Mouse (Mus musculus): ENCODE measurements around the gene Hoxc10. TPM values are rescaled to one million over a fixed set of nuclear protein-coding genes. Genes with fewer than 3 reads are reported as not detected.
A peak's percentile ranks its signal among the peaks of the same experiment; 100 is the strongest.

Gene Hoxc10
- polyA plus RNA-seq, 1 experiment from 2014 or later: not detected

DNA sequence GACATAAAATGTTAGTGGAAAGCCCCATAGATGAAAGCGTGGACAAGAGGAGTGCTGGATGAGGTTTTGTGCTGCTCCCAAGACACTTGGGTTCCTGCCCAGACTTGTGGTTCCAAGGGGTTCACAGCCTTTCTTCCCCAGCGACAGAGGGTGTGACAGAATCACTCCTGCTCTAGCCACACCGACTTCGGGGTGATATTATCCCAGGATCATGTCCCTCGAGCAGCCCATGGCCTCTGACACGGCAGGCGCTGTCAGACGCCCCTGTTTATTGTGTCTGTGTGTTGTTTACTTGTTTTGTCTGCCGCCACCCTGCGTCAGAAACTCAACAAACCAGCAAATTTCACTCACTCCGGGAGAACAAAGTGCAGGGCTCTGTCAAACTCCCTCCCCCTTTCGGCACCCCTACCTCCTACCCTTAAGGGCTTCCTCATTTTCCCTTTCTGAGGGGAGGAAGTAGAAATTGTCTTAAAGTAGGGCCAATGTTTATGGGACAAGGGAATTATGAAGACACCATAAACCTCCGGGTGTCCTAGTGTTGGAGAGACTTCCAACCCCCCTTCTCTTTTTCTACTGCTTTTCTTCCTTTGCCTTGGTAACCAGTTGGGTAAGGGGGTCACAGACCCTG lies 36.3 kb downstream of the Hoxc10 start:
- H3K4me2 ChIP-seq (replicated peaks; ENCODE audit: low read depth): no peak overlapping the region
- no peaks in the 10 kb centered on the region for H3K36me3 ChIP-seq (ENCODE audit: control insufficient read depth, insufficient read depth, low read length)
- 15% methylated on average over 13 of the region's 13 CpGs for WGBS
- H3K27ac ChIP-seq (replicated peaks): no peak overlapping the region; the same call in 1 of the 2 replicates
- no peak overlapping the region for H3K4me3 ChIP-seq (ENCODE audit: low read depth, low read length)
- H3K27me3 ChIP-seq (ENCODE audit: control insufficient read depth, insufficient read depth, low read length): peaks cover 19% of the 10 kb centered on the region; the same call in 1 of the 2 replicates
- no peaks in the 10 kb centered on the region for H3K9me3 ChIP-seq (ENCODE audit: control insufficient read depth, low read length)
- H3K9ac ChIP-seq (ENCODE audit: low read length): no peak overlapping the region
- ATAC-seq (ENCODE audit: low FRiP score, low TSS enrichment): no peak
- no peak for DNase-seq (ENCODE audit: low spot score)
- H3K4me1 ChIP-seq (replicated peaks; ENCODE audit: control insufficient read depth, insufficient read depth): 0 out of 2 replicates have a peak, but pooled peaks cover 2% of the 10 kb centered on the region
- TF ChIP-seq EP300 (optimal IDR thresholded peaks at IDR 0.05) (no peak), CTCF (IDR thresholded peaks at IDR 0.05; ENCODE audit: low read depth) (no peak)

DNA sequence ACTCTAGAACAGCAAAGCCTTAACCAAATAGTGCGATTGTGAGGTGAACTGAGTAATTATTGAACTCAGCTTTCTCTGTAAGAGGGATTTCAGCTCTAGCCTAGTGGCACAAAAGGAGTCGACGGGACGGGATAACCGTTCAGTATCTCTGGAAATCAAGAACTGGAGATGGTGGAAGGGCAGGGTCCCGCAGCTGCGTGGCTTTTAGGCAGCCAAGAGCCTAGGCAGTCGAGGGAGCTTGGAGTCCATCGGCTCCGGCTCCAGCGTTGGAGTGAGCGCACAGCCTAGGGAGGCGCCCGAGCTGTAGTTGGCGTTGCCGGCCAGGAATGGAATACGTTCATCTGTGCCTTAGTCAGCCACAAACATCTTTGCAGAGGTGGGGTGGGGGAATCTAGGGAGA lies 38.7 kb downstream of the Hoxc10 start:
- H3K27me3 ChIP-seq (ENCODE audit: control insufficient read depth, insufficient read depth, low read length): peaks cover 18% of the 10 kb centered on the region; the same call in 1 of the 2 replicates
- TF ChIP-seq EP300 (optimal IDR thresholded peaks at IDR 0.05) (no peak), CTCF (IDR thresholded peaks at IDR 0.05; ENCODE audit: low read depth) (no peak)
- 0 out of 2 replicates have a peak overlapping the region, but pooled peaks have one; percentile 4 for H3K4me3 ChIP-seq (ENCODE audit: low read depth, low read length)
- ATAC-seq (ENCODE audit: low FRiP score, low TSS enrichment) (no peak), DNase-seq (ENCODE audit: low spot score) (no peak)
- H3K4me1 ChIP-seq (replicated peaks; ENCODE audit: control insufficient read depth, insufficient read depth): no peaks in the 10 kb centered on the region
- H3K4me2 ChIP-seq (replicated peaks; ENCODE audit: low read depth): peak overlapping the region; percentile 26
- no peak overlapping the region; the same call in 1 of the 2 replicates for H3K9ac ChIP-seq (ENCODE audit: low read length)
- 4% methylated on average over 17 of the region's 17 CpGs for WGBS
- no peaks in the 10 kb centered on the region for H3K9me3 ChIP-seq (ENCODE audit: control insufficient read depth, low read length)
- H3K27ac ChIP-seq (replicated peaks): peak overlapping the region; percentile 75
- no peaks in the 10 kb centered on the region for H3K36me3 ChIP-seq (ENCODE audit: control insufficient read depth, insufficient read depth, low read length)

DNA sequence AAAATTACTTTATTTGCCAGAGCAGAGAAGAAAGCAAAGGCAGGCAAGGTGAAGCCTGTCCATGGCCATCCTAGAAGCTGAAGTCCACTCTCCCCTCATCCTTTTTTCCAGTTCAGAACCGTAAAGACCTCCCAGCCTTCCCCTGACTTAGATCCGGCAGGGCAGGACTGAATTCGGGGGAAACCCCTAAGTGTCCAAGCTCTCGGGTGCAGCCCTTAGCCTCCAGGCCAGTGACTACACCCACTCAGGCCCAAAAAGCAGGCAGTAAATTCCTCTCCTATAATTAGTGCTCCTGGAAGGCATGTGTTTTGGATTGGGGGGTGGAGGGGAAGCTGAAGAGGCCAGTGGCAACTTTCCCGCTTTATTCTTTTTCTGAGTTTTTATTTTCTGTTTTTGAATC lies 39.2 kb downstream of the Hoxc10 start:
- WGBS: 23% methylated on average over 5 of the region's 5 CpGs
- H3K4me3 ChIP-seq (ENCODE audit: low read depth, low read length): 0 out of 2 replicates have a peak overlapping the region, but pooled peaks have one; percentile 4
- ATAC-seq (ENCODE audit: low FRiP score, low TSS enrichment): no peak
- H3K27me3 ChIP-seq (ENCODE audit: control insufficient read depth, insufficient read depth, low read length): peaks cover 16% of the 10 kb centered on the region; the same call in 1 of the 2 replicates
- peak overlapping the region; percentile 41; the same call in 1 of the 2 replicates for H3K9ac ChIP-seq (ENCODE audit: low read length)
- H3K4me2 ChIP-seq (replicated peaks; ENCODE audit: low read depth): peak overlapping the region; percentile 26
- H3K36me3 ChIP-seq (ENCODE audit: control insufficient read depth, insufficient read depth, low read length): no peaks in the 10 kb centered on the region
- peak overlapping the region; percentile 75 for H3K27ac ChIP-seq (replicated peaks)
- DNase-seq (ENCODE audit: low spot score): no peak
- TF ChIP-seq EP300 (optimal IDR thresholded peaks at IDR 0.05) (no peak), CTCF (IDR thresholded peaks at IDR 0.05; ENCODE audit: low read depth) (no peak)
- no peaks in the 10 kb centered on the region for H3K9me3 ChIP-seq (ENCODE audit: control insufficient read depth, low read length)
- H3K4me1 ChIP-seq (replicated peaks; ENCODE audit: control insufficient read depth, insufficient read depth): no peaks in the 10 kb centered on the region

DNA sequence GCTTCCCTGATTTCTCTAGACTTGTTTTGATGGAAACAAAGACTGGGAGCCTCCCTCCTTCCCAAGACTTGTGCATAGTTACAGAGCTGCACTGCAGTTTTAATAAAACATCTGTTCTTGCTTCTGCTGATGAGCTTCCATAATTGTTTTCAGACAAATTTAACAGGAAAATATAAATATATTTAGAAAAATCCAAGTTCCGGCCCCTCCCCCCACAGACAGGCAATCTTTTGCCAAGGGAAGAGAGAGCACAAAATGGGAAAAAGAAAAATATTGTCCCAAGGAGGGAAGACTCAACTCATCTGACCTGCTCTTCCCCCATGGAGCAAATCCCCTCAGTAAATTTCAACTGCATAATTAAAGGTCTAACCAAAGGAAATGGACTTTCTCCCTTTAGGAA lies 39.7 kb downstream of the Hoxc10 start:
- DNase-seq (ENCODE audit: low spot score) (no peak), ATAC-seq (ENCODE audit: low FRiP score, low TSS enrichment) (no peak)
- Histone ChIP-seq H3K27ac (replicated peaks) (peak overlapping the region; percentile 75), H3K36me3 (ENCODE audit: control insufficient read depth, insufficient read depth, low read length) (no peaks in the 10 kb centered on the region), H3K4me3 (ENCODE audit: low read depth, low read length) (no peak overlapping the region), H3K4me1 (replicated peaks; ENCODE audit: control insufficient read depth, insufficient read depth) (no peaks in the 10 kb centered on the region), H3K4me2 (replicated peaks; ENCODE audit: low read depth) (peak overlapping the region; percentile 26; the same call in 1 of the 2 replicates), H3K9me3 (ENCODE audit: control insufficient read depth, low read length) (no peaks in the 10 kb centered on the region), H3K27me3 (ENCODE audit: control insufficient read depth, insufficient read depth, low read length) (peaks cover 16% of the 10 kb centered on the region; the same call in 1 of the 2 replicates), H3K9ac (ENCODE audit: low read length) (no peak overlapping the region)
- TF ChIP-seq EP300 (optimal IDR thresholded peaks at IDR 0.05) (no peak), CTCF (IDR thresholded peaks at IDR 0.05; ENCODE audit: low read depth) (no peak)
- 8% methylated on average over 1 of the region's 1 CpGs for WGBS

DNA sequence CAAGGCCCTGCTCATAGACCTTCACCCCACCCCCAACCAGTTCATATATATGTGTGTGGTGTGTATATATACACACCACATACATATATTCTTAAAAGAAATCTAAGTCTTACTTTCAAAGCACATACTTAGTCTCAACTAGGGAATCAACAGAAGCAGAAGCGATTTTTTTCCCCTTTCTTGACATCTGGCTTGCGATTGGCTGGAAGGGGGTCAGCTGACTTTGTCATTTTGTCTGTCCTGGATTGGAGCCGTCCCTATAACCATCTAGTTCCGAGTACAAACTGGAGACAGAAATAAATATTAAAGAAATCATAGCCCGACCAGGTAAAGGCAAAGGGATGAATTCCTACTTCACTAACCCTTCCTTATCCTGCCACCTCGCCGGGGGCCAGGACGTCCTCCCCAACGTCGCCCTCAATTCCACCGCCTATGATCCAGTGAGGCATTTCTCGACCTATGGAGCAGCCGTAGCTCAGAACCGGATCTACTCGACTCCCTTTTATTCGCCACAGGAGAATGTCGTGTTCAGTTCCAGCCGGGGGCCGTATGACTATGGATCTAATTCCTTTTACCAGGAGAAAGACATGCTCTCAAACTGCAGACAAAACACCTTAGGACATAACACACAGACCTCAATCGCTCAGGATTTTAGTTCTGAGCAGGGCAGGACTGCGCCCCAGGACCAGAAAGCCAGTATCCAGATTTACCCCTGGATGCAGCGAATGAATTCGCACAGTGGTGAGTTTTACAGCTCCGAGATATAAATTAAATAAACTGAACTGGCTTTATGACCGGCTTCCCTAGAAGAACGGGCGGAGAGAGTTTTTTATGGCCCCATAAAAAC lies 42.9 kb downstream of the Hoxc10 start:
- Histone ChIP-seq H3K9ac (ENCODE audit: low read length) (peak overlapping the region; percentile 66), H3K4me3 (ENCODE audit: low read depth, low read length) (peak overlapping the region; percentile 41), H3K27me3 (ENCODE audit: control insufficient read depth, insufficient read depth, low read length) (peaks cover 14% of the 10 kb centered on the region; the same call in 1 of the 2 replicates), H3K36me3 (ENCODE audit: control insufficient read depth, insufficient read depth, low read length) (no peaks in the 10 kb centered on the region), H3K27ac (replicated peaks) (peak overlapping the region; percentile 80), H3K4me2 (replicated peaks; ENCODE audit: low read depth) (peak overlapping the region; percentile 52), H3K4me1 (replicated peaks; ENCODE audit: control insufficient read depth, insufficient read depth) (no peaks in the 10 kb centered on the region), H3K9me3 (ENCODE audit: control insufficient read depth, low read length) (no peaks in the 10 kb centered on the region)
- ATAC-seq (ENCODE audit: low FRiP score, low TSS enrichment): no peak
- TF ChIP-seq CTCF (IDR thresholded peaks at IDR 0.05; ENCODE audit: low read depth) (no peak), EP300 (optimal IDR thresholded peaks at IDR 0.05) (no peak)
- no peak for DNase-seq (ENCODE audit: low spot score)
- WGBS: 8% methylated on average over 27 of the region's 27 CpGs

All from stomach, postnatal 0 days (tissue).